Mouse (Mus musculus) stomach, postnatal 0 days (tissue): ENCODE data around the gene Nob1.

Source experiments
- CTCF ChIP-seq: IDR thresholded peaks from 2 replicates; pipeline ENCODE4 v1.5.1; 2016; ENCODE audit warnings: antibody characterized with exemption, low read depth, mild to moderate bottlenecking, moderate library complexity
- EP300 ChIP-seq: optimal IDR thresholded peaks from 2 replicates; pipeline ENCODE3; 2016; ENCODE audit warnings: antibody characterized with exemption

DNA sequence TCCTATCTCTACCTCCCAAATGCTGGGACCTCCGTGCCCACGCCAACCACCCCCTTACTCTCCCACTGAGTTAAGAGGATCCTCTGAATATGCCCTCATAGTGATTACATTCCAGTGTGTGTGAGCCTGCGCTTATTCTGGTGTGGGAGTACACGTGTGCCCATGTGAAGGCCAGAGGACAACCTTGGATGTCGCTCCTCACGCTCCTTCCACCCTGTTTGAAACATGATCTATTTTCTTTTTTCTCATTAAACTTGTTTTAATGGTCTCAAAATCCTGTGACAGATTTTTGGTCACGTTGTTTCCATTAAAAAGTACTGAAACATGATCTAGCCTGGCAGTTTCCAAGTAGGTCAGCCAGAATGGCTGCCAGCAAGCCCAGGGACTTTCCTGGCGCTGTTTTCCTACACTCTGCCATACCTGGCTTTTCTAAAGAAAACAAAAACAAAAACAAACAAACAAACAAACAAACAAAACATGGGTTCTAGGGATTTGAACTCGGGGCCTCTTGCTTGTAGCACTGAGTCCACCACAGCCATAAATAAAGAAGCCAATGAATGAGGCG lies 28.7 kb downstream of the Nob1 start:
- TF ChIP-seq CTCF (no peak), EP300 (no peak)
